Mouse (Mus musculus) small intestine, adult 2 months (tissue): ENCODE results near the gene Cd2ap. TPM values are rescaled to one million over a fixed set of nuclear protein-coding genes. Genes with fewer than 3 reads are reported as not detected.

Experiments
- H3K27ac ChIP-seq: fragments of 200-500 bp; 2 replicates; pipeline ENCODE4 v1.5.1; 2012; ENCODE audit warnings: low read depth, low read length, control low read depth, inconsistent platforms; ENCODE audit not compliant: insufficient read depth
- H3K27me3 ChIP-seq: fragments of 200-500 bp; 2 replicates; pipeline ENCODE4 v1.6.1; 2012; ENCODE audit warnings: mild to moderate bottlenecking, moderate library complexity, low read length, inconsistent platforms; ENCODE audit not compliant: control insufficient read depth, insufficient read depth
- H3K36me3 ChIP-seq: fragments of 200-500 bp; 2 replicates; pipeline ENCODE4 v1.6.1; 2012; ENCODE audit warnings: mild to moderate bottlenecking, low read length, control low read depth, inconsistent platforms; ENCODE audit not compliant: control insufficient read depth, insufficient read depth
- H3K4me1 ChIP-seq: fragments of 200-500 bp; 2 replicates; pipeline ENCODE4 v1.6.1; 2012; ENCODE audit warnings: low read length, inconsistent platforms, mixed read lengths; ENCODE audit not compliant: control insufficient read depth, insufficient read depth, insufficient read length
- H3K4me3 ChIP-seq: fragments of 200-500 bp; 2 replicates; pipeline ENCODE4 v1.5.1; 2012; ENCODE audit warnings: low read depth, mild to moderate bottlenecking, control low read depth, inconsistent platforms, low read length, moderate library complexity
- CTCF ChIP-seq: fragments of 200-500 bp; IDR thresholded peaks from 2 replicates; pipeline ENCODE4 v1.5.1; 2012; ENCODE audit warnings: low read depth, mild to moderate bottlenecking, control low read depth, inconsistent platforms, low read length, moderate library complexity, mixed read lengths; ENCODE audit not compliant: insufficient replicate concordance, insufficient read length; ENCODE audit errors: extremely low read depth
- POLR2A ChIP-seq: fragments of 200-500 bp; IDR thresholded peaks from 2 replicates; pipeline ENCODE4 v1.6.1; 2012; ENCODE audit warnings: low read depth, mild to moderate bottlenecking, control low read depth, inconsistent platforms, low read length, moderate library complexity
- WGBS: fragments of 180-500 bp; shearing (Covaris S2); methylation state at CpG from one replicate; pipeline ENCODE4 v1.1.7; 2018; 5-methylcytosine and 5-hydroxymethylcytosine counted together
- polyA plus RNA-seq: library from polyadenylated mRNA; depleted of rRNA; stranded (reverse); fragments of >200 nt; gene quantifications from 2 replicates; pipeline ENCODE4 v1.2.3, GENCODE M21; 2012

Gene Cd2ap
- polyA plus RNA-seq, 1 experiment, result 17.9 TPM

GRCm38 (mm10) chr17:42884382-42884781 lies 7.9 kb upstream of the Cd2ap start:
- no peak overlapping the region for H3K4me3 ChIP-seq
- peak overlapping the region; percentile 99 for H3K27ac ChIP-seq
- H3K36me3 ChIP-seq, result no peaks in the 10 kb centered on the region
- WGBS, result 31% methylated on average over 4 of the region's 4 CpGs
- H3K27me3 ChIP-seq, result no peaks in the 10 kb centered on the region
- no peak for TF ChIP-seq CTCF
- TF ChIP-seq POLR2A, result no peak
- H3K4me1 ChIP-seq, result peaks cover 5% of the 10 kb centered on the region; the same call in 1 of the 2 replicates

- TF ChIP-seq POLR2A (peak; percentile 20; the same call in 1 of the 2 replicates), CTCF (no peak; the same call in 1 of the 2 replicates)
- 35% methylated on average over 8 of the region's 8 CpGs for WGBS
- H3K27me3 ChIP-seq, result no peaks in the 10 kb centered on the region
- H3K27ac ChIP-seq, result peak overlapping the region; percentile 99
- no peaks in the 10 kb centered on the region for H3K36me3 ChIP-seq
- H3K4me3 ChIP-seq, result peak overlapping the region; percentile 21; the same call in 1 of the 2 replicates
- H3K4me1 ChIP-seq, result peaks cover 7% of the 10 kb centered on the region; the same call in 1 of the 2 replicates
These were observed 7.3 kb upstream of the Cd2ap start for GRCm38 (mm10) chr17:42883769-42884168.

GRCm38 (mm10) chr17:42883315-42883714 lies 6.8 kb upstream of the Cd2ap start:
- no peak for TF ChIP-seq CTCF
- peak; percentile 26; the same call in 1 of the 2 replicates for TF ChIP-seq POLR2A

GRCm38 (mm10) chr17:42882873-42883272 lies 6.4 kb upstream of the Cd2ap start:
- no peaks in the 10 kb centered on the region for H3K27me3 ChIP-seq
- peaks cover 6% of the 10 kb centered on the region; the same call in 1 of the 2 replicates for H3K4me1 ChIP-seq
- WGBS, result 83% methylated on average over 1 of the region's 1 CpGs
- no peak for TF ChIP-seq POLR2A
- TF ChIP-seq CTCF, result no peak
- H3K36me3 ChIP-seq, result no peaks in the 10 kb centered on the region
- H3K27ac ChIP-seq, result peak overlapping the region; percentile 93
- H3K4me3 ChIP-seq, result peak overlapping the region; percentile 53; the same call in 1 of the 2 replicates

More at GRCm38 (mm10) chr17:42883315-42883714, 6.8 kb upstream of the Cd2ap start:
- Histone ChIP-seq H3K36me3 (no peaks in the 10 kb centered on the region), H3K27me3 (no peaks in the 10 kb centered on the region), H3K27ac (peak overlapping the region; percentile 93), H3K4me3 (peak overlapping the region; percentile 53), H3K4me1 (peaks cover 6% of the 10 kb centered on the region; the same call in 1 of the 2 replicates)
- 26% methylated on average over 9 of the region's 9 CpGs for WGBS

- TF ChIP-seq POLR2A (no peak), CTCF (no peak)
- H3K36me3 ChIP-seq, result no peaks in the 10 kb centered on the region
- WGBS, result 11% methylated on average over 13 of the region's 13 CpGs
- H3K27me3 ChIP-seq, result no peaks in the 10 kb centered on the region
- no peak overlapping the region for H3K27ac ChIP-seq
- H3K4me3 ChIP-seq, result peak overlapping the region; percentile 97
- peaks cover 4% of the 10 kb centered on the region; the same call in 1 of the 2 replicates for H3K4me1 ChIP-seq
These were observed 500 bp upstream of the Cd2ap start for GRCm38 (mm10) chr17:42876904-42877425.

- Histone ChIP-seq H3K27me3 (no peaks in the 10 kb centered on the region), H3K4me3 (peak overlapping the region; percentile 97), H3K4me1 (peaks cover 8% of the 10 kb centered on the region; the same call in 1 of the 2 replicates), H3K27ac (peak overlapping the region; percentile 88), H3K36me3 (no peaks in the 10 kb centered on the region)
- WGBS, result under 1% methylated on average over 17 of the region's 17 CpGs
- TF ChIP-seq CTCF (peak; percentile 34; the same call in 1 of the 2 replicates), POLR2A (no peak)
These were observed 879 bp downstream of the Cd2ap start for GRCm38 (mm10) chr17:42875571-42876000.

- TF ChIP-seq POLR2A, result no peak
- no peak for TF ChIP-seq CTCF
- Histone ChIP-seq H3K4me1 (peaks cover 10% of the 10 kb centered on the region; the same call in 1 of the 2 replicates), H3K4me3 (no peak overlapping the region), H3K27me3 (no peaks in the 10 kb centered on the region), H3K36me3 (no peaks in the 10 kb centered on the region), H3K27ac (no peak overlapping the region)
- 7% methylated on average over 6 of the region's 6 CpGs for WGBS
These were observed 1.4 kb downstream of the Cd2ap start for GRCm38 (mm10) chr17:42875015-42875414.

- Histone ChIP-seq H3K4me1 (peaks cover 8% of the 10 kb centered on the region; the same call in 1 of the 2 replicates), H3K27me3 (no peaks in the 10 kb centered on the region), H3K4me3 (no peak overlapping the region), H3K36me3 (no peaks in the 10 kb centered on the region), H3K27ac (no peak overlapping the region)
- TF ChIP-seq CTCF (no peak), POLR2A (no peak)
These were observed 6.0 kb downstream of the Cd2ap start for GRCm38 (mm10) chr17:42870465-42870864.
